Mouse (Mus musculus) mature B cell (primary cell): Measurements from ENCODE around the gene Sdhb.

Experiments
- in situ Hi-C: fragments of 300-500 bp; cut with MboI; formaldehyde crosslinking; loops from 2 replicates; pipeline ENCODE4 v1.14.3; 2019

Gene Sdhb

DNA sequence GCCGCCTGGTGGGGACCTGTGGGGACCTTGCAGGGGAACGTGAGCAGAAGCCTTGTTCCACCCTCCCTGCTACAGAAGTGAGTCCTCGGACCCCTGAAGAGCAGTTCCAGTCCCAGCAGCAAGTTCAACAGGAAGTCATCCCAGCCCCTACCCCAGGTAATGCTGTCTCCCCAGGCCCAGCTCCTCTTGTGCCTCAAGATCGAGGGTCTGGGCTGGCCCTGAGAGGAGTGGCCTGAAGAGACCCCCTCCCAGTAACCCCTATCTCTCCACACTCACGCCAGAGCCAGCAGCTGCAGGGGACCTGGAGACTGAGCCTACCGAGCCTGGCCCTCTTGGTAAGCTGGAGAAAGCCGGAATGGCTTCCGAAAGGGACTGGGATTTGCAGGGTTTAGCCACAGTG, 53.1 kb downstream of the Sdhb start:
- in situ Hi-C loops = no loop called here

DNA sequence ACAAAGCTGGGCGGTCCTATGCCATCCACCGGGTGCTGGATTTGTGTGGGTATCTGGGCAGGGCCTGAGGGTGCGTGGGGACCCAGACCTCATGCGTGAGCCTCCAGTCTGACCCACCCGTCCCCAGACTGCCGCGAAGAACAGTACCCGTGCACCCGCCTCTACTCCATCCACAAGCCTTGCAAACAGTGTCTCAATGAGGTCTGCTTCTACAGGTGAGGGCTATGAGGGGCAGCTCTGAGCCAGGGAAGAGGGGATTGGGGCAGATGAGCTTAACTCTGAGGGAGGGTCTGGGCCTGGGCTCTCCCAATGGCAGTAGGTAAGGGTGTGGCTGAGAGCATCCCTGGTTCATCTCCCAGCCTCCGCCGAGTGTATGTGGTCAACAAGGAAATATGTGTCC, 53.9 kb downstream of the Sdhb start:
- in situ Hi-C loops = no loop called here

DNA sequence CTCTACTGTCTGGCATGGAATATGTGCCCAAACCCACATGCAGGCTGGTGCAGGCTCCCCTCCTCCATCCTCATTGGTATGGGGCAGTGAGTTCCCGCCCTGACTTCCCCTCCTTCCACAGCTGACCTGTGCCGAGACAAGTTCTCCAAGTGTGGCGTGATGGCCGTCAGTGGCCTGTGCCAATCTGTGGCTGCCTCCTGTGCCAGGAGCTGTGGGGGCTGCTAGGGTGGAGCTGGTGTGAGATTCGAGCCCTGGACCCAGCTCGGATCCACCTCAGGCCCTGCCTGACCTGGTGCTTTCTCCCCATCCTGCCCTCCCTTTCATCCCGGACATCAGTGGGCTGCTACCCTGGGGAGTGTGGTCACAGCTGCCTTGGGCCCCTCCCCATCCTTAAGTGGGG, 54.4 kb downstream of the Sdhb start:
- in situ Hi-C loops = no loop called here

DNA sequence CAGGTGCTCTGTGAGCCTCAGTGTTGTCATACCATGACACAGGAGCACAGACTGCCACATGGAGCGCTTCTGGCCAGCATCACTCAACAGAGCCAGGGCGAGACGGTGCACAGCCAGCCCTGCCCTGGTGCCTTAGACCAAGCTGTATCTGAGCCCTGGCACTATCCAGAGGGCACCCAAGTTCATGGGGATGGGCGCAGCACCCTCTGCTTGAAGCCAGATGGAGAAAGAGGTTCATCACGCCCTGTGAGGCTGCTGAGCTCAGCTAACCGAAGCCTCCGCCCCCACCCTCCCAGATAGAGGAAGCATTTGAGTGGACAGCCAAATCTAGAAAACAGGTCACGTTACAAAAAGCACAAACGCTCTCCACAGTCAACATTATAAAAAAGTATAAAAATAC, 55.3 kb downstream of the Sdhb start:
- in situ Hi-C loops = no loop called here

DNA sequence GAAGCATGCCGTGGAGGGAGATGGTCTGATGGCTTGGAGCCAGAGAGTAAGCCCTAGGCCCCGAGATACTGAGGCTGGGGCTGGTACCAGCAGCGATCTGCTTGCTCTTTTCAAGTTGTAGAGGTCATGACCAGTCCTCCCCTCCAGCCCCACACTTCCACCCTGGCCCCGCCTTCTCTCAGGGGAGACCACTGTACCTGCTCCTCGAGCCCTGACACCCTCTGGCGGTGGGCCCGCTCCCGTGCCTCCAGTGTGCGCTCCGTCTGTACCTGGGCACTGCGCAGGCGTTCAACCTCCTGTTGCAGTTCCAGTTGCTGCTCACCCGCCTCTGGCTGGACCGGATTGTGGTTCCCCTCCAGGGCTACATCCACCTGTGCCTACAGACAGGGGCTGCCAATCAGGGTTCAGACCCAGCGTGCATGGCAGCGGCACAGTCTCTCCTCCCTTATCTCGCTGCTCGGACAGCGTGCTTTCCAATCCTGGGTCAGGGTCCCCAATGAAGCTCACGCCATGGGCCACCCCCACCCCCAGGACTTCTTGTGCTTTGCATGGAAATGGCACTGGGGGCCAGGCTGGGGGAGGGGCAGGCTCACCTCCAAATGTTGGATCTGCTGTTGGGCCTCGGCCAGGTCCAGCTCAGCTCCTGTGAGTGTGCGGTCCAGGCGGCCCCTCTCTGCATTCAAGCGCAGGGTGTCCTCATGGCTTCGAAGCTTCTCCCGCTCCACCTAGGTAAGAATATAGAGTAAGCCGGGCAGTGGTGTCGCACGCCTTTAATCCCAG, 56.8 kb downstream of the Sdhb start:
- in situ Hi-C loops = no loop called here

DNA sequence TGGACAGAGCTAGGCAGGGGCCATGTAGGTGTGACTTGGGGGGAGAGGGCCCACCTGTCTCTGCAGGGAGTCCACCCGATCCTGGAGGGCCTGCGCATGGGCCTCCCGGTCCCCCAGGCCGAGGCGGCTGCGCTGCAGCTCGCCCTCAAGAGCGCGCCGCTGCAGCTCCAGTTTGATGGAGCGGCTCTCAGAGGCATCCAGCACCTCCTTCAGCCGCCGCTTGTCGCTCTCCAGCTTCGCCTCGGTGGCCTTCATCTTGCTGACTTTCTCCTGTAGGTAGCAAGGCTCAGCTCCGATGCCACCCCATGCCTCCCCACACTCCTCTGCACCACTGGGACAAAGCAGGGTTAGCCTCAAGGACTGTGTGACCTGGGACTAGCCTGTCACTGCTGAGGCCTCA, 59.2 kb downstream of the Sdhb start:
- in situ Hi-C loops = no loop called here

DNA sequence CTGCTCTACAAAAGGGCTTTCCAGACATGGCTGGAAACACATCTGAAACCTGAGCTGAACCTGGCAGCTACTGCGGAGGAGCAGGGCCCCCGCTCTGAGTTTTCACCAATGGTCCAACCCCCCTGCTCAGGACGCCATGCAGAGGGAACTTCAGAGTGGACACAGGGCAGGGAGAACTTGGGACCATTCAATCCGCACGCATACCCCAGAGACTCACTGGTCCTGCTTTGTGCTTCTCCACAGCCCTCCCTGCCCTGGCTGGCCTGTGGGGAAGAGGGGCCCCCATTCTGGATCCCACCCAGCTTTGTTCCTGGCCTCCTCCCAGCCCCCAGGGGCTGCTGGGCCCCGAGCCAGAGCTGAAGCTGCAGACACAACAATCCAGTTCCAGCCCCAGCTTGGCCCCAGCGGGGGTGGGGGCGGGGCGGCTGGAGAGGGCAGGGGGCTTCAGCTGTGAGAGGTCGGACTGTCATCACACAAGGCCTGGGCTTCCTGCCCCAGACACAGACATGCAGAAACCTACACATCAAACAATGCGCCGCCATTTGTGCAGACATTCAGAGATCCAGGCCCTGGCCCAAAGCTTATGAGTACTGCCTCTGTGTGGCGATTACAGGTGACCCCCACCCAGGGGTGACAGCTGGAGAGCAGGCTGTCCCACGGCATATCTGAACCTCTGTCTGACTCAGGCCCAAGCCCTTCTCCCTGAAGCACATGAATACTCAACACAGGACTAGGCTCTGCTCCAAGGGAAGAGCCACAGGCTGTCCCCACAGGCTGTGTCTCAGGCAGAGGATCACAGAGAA, 60.0 kb downstream of the Sdhb start:
- in situ Hi-C loops = no loop called here

DNA sequence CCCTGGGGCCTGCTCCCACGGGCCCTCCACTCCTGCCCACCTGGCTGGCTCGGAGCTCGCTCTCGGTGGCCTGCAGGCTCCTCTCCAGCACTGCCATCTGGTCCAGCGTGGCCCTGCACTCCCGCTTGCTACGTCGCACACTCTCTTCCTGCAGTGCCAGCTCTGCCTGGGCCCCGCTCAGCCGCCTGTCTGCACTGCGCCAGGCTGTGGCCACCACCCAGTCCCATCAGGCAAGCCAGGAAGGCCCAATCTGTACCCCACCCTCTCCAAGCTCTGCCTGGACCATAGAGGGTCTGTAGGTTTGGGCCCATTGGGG, 60.6 kb downstream of the Sdhb start:
- in situ Hi-C loops = no loop called here

DNA sequence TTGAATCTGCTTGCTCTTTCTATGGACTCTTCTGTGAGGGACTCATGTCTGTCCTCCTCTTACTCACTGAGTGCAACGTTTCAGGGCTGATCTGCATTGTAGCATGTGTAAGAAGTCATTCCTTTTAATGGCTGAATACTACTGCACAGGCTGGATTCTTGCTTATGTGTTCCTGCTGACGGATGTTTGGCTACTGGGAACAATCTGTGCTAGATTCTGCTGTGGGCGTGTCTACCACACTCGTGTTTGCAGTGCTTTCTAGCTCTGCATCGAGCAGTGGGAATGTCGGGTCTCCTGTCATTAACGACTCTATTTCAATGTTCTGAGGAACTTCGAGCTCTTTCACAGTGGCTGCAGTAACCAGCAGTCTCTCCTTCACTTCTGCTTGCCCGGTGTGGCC, 63.0 kb downstream of the Sdhb start:
- in situ Hi-C loops = no loop called here

DNA sequence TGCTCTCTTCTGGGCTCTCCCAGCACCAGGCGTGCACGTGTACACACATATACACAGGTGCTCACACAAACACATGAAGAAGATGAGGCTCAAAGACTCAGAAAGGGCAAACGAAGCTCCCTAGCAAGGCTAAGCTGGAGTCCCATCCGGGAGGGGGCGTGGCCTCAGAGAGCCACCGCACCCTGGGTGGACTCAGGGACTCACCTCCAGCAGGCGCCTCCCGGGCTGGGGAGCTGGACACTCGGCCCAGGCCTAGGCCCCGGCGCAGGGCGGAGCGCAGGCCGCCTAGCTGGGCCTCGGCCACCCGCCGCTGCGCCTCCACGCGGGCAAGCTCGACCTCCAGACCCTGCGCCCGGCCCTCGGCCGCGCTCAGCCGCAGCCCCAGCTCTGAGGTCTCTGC, 64.0 kb downstream of the Sdhb start:
- in situ Hi-C loops = no loop called here
